Mouse (Mus musculus) retina, adult 2 months (tissue): ENCODE data around the gene Tspan31.

Experiments used
- DNase-seq: peaks from one replicate; pipeline ENCODE4 v3.0.0-alpha.2; 2012; ENCODE audit warnings: low read depth, low spot score

Gene Tspan31

DNA sequence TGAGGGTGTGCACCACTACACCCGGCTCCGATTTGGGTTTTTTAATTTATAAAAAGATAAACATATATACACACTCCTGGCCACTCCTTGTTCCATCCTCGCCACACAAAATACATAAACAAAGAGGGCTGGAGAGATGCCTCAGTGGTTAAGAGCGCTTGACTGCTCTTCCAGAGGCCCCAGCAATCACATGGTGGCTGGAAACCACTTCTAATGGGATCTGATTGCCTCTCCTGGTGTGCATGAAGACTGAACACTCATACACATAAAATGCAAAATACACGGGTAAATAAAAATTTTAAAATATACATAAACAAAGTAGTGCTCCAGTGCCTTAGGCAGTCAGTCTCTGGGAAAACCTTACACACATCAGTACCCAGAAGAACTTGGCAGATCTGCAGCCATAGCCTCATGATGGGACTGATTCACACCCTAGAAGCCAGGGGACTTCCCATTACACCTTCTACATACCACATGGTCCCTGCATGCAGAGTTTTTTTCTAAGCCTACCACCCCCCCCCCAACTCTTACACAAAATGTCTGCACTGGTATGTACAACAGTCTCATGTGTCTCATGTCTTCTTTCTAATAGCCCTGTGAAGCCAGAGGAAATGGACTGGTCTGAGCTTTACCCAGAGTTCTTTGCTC, 27.5 kb downstream of the Tspan31 start:
- no peak for DNase-seq

DNA sequence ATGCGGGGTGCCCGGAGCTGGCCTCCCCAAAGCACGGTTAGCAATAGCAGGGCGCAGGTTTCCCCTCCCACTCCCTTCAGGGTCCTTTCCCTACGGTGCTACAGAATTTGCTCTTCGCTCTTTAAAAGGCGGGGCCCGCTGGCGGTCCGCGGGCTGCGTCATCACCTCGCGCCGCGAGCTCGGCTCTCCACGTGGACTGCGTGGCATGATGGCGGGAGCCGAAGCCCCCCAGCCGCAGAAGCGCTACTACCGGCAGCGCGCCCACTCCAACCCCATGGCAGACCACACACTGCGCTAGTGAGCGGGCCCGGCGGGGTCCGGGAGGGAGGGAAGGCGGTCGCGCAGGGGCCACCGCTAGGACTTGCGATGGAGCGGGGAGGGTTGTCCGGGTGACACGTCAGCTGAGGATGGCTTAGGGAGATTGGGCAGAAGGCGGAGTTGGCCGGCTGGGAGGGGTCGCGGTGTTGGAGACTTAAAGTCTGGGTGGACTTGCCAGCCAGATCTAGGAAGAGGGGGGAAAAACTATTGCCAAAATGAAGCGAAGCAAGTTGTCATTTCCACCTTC, 28.2 kb downstream of the Tspan31 start:
- DNase-seq = peak; percentile 77

DNA sequence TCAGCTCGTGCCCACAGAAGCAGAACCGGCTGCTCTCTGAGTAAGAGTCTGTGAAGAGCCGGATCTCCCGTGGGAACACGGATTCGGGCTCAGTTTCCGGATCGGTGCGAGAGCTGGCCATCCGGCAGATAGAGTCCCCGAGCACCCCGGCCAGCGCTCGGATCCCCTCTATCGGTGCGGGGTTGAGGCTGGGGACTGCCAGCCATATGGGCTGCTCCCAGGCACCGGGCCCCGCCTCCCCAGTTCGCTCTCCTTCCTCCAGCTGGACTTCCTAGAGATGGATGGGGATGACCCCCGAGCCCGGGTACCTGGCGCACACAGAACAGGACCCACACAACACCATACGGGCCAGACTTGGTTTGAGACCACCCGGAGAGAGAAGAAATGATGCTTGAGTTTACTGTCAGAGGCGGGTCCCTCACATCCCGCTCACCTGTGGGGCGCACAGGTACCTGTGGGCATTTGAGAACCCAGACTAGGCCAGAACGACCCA, 28.7 kb downstream of the Tspan31 start, which contains the start of the genes Mettl1 and Eef1akmt3:
Mettl1 (plus strand) TSS at position 141 of the 493 bp plus-strand sequence.
Eef1akmt3 (minus strand) TSS at position 240 of the 493 bp plus-strand sequence.
- DNase-seq = no peak

DNA sequence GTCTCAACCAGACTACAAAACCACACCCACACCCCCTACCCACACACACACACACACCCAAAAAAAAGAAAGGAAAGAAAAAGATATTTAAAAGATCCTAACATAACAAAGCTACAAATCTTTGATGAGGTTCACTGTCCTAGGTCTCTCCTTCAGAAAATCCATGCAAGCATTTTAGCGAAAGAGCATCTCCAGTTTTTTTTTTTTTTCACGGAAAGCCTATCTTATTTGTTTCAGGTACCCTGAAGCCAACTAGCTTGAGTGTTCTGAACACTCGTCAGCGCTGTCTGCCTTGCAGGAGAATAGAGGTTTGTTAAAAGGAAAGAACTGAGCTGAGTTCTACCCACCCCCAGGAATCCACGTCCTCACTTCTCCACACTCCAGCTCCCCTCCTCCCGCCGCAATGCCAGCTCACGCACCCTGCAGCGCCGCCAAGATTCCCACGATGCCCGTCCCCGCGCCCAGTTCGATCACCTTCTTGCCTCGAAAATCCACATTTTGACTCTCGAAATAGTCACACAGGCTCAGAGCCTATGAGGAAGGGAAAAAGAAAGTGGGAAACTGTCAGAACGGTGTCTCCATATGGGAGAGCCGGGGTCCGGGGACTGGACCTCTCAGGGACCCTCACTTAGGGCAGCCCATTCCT, 29.4 kb downstream of the Tspan31 start:
- DNase-seq = no peak

DNA sequence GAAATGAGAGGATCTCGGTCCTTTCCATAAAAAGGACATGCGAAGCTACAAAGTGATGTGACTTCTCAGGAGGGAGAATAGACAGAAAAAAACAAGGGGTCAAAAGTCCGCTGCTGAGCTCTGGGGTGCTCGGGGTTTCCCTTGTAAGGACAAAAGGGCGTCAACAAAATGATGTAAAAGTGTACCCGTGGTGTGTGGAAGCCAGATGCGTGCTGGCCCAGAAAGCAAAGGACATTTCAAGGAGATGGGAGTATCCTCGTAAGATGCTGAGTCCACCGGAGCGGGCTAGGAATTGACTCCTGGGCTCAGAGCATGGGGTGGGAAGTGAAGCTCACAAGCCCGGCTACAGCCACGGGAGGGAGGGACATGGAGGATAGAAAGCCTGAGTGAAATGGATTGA, 32.4 kb downstream of the Tspan31 start:
- DNase-seq = no peak

DNA sequence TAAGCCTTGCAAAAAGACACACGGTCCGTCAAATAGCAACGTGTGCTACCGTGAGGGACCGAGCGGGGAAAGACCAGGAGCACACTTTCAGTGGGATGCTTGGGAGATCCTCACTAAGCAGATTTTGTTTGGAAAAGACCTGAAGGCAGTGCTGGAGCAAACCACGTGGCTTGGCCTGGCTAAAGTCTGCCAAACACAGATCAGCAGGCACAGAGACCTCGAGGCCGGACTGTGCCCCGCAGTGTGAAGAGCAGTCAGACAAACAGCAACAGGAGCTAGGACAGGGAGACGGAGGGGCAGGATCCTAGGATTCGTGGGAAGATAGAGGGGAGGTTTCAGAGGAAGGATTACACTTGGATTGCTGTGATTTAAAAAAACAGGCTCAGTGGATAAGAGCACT, 33.8 kb downstream of the Tspan31 start:
- DNase-seq = no peak

DNA sequence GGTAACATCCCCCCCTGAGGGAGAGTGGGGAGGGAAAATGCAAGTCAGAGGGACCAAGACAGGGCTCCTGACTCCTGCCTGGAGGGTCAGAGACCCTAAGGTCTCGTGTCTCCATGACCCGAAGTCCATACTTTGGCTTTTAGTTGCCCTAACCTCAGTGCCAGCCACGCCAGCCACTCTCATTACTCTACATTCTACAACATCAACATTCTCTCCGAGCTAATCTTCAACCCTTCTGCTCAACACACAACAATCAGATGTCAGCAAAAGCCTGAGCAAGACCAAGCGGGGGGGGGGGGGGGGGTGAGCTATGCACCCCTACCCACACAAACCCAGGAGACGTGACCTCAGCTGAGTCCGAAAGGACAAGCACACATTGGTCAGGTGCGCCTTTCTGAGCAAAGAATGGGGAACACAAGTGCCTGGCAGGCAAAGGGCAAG, 36.7 kb downstream of the Tspan31 start:
- DNase-seq = no peak

DNA sequence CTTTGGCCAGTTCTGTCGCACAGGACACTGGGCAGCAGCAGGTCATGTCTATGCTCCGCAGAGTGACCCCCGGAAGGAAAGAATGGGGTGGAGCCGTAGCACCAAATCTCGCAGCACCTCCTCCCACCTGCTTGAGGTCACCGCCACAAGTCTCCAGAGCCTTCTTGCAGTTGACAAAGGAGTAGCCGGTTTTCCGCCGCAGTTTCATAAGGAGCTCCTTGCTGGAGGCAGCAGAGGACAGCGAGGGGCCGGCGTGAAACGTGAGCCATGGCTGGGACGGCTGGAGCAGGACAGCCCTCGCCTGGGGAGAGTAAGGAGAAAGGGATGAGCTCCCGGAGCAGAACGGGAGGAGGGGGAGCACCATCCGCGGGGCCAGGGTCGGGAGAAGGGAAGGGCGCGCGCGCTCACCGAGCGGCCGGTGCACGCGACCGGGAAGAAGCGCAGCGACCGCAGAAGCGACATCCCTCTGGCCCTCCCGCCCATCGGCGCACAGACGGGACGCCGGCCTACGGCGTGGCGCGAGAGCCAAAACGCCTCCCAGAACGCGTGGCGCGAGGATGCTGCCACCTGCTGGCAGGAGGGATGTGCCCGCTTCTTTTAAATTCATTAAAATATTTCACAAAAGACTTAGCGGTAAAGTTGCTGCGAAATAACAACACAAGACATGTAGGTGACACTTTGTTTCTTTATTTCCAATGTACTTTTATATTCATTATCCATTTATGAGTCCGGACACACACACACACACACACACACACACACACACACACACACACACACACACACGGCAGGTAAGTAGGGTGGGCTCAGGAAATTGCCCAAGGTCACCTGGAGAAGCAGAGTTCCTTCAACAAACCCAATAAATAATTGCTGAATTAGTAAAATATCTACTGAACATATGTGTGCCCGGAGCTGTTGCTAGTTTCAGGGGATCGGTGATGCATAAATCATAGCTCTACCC, 39.4 kb downstream of the Tspan31 start, which contains the start of gene Tsfm:
Tsfm (minus strand) TSS at position 505 of the 961 bp plus-strand sequence.
- DNase-seq = peak; percentile 81

DNA sequence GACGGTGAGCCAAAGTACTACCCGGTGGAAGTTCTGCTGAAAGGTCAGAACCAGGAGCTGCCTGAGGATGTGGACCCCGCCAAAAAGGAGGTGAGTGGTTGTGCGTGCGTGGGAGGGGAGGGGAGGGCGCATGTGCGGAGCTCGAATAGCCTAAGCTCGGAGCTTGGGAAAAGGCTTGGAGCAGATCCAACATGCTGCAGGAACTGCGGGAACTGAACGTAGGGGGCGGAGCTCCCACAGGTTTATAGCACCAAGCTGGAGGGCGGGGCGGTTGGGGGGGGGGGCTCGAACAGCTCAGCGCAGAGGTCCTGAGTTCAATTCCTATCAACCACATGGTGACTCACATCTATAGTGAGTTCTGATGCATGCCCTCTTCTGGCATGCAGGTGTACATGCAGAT, 51.6 kb downstream of the Tspan31 start:
- DNase-seq = no peak
